Mouse (Mus musculus) cerebellum, postnatal 14 days (tissue): ENCODE measurements around the gene Plcg1.
A peak's percentile ranks its signal among the peaks of the same experiment; 100 is the strongest.

Experiments used
- DNase-seq, 2 experiments: peaks; one replicate each; pipeline ENCODE4 v3.0.0; 2021; ENCODE audit warnings: mixed read lengths in 2 of 2

The Plcg1 gene

DNA sequence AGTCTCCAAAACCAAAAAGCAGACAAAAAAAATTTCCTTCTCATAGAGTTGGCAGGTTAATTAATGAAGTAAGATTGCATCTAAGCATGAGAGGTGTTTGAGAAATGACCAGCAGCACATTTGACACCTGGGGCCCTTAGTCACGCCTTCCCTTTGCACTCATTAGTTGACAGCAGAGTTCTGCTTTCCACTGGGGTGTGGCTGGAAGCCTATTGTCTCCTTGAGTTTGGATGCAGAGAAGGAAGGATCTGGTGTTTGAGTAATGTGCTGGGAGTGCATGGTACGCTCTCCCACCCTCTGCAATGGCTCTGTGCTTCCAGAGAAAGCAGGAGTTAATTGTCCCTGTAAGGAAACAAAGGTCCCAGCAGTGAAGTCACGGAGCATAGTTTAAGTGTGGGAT lies 5.4 kb downstream of the Plcg1 start:
- no peak for DNase-seq

DNA sequence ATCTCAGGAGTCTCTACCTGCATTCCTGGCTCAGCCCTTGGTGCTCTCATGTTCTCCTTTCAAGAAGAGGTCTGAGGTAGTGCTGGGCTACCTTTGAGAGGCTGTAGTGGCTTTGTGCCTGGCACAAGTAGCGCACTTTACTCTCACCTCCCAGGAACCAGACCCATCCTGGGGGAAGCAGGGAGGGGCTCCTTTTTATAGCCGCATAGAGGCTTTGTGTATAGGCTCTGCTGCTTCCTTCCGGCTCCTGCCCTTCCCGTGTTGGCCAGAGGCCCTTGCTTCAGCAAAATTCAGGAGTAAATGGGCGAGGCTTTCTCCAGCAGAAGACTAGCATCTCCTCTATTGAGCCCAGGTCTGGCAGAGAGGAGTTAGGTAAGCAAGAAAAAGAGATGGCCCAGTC lies 7.3 kb downstream of the Plcg1 start:
- DNase-seq = no peak

DNA sequence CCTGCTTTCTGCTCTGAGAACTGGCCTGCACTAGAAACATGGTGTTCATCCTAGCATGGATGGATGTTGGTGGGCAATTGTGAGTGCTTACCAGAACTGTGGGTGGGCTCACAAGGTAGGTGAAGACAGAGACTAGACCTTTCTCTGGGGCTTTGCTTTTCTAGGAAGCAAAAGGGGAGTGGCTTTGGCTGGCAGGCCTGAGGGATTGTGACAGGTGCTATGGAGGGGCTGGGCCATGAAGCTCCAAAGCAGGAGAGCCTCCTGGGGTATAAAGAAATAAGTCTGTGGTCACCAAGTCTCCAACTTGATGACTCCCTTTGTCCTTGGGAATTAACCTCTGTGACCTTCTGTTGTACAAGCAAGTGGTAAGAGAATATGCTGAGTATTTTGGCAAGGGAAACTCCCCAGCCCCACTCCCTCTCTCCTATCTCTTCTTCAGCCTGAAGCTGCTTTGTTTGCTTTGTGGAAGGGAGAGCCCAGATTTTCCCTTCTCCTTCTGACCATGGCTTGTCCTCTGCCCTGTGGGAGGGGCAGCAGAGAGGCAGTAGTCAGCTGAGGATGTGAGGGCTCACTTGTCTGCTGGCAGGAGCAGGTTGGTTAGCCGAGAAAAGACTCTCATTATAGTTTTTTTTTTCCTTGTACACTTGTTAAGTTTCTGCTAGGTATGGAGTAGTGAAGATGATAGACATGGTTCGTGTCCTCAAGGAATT lies 8.7 kb downstream of the Plcg1 start:
- no peak for DNase-seq

DNA sequence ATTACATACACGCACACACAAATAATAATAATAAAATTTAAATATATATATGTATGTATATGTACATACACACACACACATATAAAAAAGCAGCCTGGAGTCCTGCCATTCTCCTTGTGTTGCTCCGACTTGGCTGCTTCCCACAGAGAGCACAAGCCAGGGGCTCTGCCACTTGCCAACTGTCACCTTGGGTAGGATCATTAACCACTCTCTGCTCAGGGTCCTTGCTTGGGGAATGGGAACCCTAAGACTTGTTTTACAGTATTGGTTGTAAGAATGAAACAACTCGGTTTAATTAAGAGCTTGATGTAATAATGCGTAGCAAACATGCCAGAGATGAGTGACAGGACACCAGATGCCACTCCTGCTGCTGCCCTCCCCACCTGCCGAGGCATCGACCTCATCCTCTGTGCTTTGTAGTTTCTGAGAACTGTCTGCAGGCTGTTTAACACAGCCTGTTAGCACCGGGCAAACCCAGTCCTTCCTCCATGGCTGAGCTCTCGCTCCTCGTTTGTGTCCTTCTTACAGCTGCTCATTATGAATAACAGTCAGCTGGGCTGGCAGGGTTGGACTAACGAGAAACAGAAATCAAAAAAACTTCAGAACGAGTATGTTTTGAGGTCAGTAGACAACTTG lies 9.5 kb downstream of the Plcg1 start:
- peak; percentile 34 to 42 for DNase-seq

DNA sequence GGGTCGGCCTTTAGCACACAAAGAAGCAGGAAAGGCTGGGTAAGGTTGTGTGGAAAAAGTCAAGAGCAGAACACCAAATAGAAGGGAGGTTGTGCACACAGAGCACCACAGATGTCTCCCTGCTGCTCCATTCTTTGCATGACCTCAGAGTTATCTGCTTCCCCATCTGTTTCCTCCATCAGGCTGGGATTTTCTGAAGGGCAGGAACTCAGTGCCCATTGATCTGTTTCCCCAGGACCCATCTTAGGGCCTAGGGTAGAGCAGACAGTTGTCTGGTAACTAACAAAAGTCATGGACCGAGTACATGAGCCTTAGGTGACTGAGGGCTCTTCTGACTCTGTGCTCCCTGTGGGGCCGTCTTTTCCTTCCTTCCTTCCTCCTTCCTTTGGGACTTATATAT lies 10.5 kb downstream of the Plcg1 start:
- DNase-seq = no peak

DNA sequence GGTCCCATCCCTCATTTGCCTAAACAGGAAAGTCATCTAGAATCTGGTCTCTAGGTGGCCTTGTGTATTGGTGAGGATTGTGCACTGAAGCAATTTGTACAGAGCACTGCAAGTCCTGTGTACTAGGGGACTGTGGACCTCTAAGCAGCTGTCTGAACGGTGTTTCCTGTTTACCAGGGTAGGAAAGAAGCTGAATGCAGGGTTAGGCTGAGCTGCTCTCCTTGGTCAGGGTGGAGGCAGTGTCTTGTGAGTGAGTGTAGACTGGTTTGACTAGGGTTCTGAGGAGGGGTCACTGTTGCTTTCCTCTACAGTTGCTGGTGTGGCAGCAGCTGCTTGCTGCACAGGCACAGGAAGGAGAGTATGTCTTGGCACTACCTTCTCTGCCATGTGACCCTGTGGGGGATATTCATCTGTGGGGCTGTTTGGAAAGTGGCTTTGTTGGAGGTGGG lies 11.1 kb downstream of the Plcg1 start:
- DNase-seq = no peak

DNA sequence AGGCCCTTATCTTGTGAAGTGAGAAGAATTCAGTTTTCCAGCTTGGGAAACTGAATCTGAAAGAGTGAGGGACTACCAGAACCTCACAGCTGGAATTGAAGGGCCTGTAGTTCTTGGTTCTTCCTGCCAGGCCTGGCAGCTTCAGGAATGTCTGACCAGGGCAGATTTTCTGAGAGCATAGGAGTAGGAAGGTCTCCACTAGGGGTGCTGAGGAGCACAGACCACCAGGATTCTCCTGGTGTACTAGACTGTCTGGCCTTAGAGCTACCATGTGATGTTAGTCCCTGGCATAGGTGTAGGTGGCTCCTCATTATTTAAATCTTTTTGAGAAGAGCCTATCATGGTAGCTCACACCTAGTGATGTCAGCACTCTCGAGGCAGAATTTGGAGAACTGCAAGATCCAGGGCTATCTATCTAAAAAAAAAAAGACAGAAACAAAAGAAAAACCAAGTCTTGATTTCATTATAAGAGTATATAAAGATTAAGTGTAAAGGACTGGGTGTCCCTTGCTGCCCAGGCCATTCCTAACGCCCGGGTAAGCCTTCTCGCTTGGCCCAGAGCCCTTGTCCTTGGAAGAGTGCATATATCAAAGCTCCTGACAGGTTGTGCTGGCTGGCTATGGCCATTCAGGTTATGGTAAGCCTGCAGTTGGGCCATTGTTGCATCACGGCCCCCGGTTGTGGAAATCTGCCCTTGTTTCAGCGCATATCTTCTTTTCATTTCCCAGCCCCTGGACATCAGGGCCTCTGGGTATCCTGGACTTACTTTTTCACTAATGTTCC lies 13.1 kb downstream of the Plcg1 start:
- peak; percentile 80 to 89 for DNase-seq

DNA sequence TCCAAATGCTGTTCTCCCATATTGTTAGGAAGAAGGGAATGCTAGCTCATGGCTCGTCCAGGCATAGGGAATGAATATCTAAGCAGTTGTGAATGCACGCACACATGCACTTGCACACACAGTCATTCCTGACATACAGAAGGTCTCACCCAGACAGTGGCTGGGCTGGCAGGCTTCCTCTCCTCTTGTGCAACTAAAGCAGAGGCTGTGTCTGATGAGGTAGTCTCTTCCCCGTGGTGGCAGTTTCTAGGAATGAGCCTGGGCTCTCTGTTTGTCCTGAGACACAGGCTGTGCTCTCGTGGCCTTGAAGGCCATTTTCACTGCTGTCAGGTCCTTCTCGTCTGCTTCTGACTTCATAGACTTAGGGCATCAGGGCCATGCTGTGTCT lies 13.7 kb downstream of the Plcg1 start:
- no peak for DNase-seq

DNA sequence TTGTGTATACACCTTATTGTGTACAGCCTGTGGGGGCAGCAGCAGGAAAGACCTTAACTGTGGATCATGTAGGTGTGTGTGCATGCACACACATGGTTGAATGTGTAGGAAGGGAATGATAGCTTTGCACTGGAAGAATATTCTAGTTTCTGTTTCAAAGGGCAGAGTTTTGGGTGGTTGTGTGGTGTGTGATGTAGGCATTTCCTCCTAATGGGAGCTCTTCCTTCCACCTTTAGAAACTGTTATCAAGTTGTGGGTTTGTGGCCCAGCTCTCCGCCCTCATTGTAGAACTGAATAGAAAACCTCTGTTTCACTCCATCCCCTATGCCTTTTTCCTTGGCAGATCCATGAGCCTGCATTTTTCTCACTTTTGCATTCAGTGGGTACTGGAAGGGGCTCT lies 14.4 kb downstream of the Plcg1 start:
- no peak for DNase-seq

DNA sequence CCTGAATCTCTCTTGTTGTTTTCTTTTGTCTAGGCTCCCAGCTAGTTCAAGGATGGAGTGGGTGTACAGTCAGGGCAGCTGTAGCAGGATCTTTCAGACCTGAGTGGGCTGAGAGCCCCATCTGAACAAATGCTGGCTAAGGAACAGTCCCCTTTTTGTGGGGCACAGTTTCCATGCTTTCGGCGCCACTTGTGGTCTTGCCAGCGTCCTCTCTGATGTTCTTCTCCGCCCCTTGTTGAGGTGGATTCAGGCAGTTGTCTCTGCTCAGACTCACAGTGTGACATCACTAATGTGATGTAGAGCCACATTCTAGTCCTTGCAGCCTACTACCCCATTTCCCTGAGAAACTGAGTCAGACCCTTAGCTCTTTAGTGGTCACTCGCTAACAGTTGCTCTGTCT lies 15.5 kb downstream of the Plcg1 start:
- no peak for DNase-seq

DNA sequence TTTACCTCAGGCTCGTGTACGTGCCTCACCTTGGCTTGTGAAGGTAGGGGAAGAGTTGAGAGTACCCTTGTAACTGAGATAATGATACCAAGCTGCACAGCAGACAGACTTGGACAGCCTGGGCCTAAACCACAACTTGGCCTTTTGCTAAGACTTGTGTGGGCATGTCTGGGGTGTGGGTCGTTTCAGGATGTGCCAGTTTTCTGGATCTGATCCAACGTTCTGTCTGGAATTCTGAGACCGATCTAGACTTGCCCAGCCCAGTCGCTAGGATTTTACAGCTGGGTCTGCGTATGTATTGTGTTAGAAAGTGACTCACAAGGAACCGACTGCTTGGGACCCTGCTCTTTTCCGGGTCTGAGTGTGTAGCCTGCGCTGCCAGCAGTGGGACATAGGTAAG lies 16.0 kb downstream of the Plcg1 start:
- DNase-seq = no peak

DNA sequence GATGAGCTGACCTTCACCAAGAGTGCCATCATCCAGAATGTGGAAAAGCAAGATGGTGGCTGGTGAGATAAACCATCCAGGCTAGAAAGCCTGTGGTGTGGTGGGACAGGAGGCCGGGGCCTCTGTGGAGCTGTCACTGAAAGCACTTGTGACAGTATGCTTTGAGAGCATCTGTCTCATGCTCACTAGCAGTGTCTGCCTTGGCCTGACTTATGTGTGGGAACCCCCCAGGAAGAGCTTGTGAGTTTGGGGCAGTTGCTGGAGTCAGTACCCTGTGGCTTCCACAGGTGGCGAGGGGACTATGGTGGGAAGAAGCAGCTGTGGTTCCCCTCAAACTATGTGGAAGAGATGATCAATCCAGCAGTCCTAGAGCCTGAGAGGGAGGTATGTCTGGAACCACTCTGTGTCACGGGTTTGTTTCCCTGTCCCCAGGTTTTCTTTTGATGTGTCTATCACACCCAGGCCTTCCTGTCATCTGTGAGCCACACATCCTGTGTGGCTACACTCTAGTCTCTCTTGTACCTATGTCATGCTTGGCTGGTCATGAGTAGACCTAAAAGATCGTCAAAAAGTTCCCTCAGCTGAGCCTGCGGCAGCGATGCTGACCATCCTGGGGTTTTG lies 25.6 kb downstream of the Plcg1 start:
- no peak for DNase-seq

DNA sequence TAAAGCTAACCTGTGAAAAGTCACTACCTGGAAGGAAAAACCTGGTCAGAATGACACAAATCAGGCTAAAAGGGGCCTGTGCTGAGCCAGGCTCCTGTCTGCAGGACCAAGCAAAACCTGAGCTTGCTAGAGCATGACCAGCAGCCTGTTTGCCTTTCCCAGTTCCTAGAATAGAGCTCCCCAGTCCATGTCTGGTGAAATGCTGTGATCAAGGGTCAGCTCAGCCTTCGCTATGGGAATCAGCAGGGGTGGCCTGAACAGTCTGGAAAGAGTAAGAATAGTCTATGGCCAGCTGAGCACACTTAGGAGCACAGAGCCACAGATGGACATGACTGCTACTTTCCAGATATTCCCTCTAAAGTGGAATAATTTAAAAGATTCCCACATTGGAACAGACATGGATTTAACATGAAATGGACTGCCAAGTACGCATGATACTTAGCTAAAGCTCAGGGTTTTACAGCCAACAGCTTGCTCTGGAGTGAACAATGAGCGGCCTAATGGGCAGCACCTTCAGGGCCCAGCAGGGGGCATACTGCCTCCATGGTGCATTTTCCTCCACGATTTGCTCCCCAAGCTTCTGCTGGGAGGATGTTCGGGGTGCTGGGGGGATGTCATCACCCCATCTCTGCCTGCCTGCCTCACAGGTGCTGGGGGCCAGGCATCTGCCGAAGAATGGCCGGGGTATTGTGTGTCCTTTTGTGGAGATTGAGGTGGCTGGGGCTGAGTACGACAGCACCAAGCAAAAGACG lies 29.5 kb downstream of the Plcg1 start:
- DNase-seq = peak; percentile 43 to 63

DNA sequence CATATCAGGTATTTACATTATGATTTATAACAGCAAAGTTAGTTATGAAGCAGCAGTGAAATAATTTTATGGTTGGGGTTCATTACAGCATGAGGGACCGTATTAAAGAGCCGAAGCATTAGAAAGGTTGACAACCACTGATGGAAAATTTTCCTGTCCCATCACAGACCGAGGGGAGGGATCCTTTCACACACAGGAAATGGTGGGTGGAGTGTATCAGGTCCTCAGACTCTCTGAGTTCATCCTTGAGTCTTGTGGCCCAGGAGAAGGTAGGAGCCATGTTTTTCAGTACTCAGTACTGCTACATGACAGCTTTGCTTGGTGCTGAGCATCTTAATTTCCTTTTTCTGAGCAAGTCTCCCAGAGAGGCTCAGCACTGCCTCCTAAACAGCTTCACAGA lies 32.7 kb downstream of the Plcg1 start:
- no peak for DNase-seq

DNA sequence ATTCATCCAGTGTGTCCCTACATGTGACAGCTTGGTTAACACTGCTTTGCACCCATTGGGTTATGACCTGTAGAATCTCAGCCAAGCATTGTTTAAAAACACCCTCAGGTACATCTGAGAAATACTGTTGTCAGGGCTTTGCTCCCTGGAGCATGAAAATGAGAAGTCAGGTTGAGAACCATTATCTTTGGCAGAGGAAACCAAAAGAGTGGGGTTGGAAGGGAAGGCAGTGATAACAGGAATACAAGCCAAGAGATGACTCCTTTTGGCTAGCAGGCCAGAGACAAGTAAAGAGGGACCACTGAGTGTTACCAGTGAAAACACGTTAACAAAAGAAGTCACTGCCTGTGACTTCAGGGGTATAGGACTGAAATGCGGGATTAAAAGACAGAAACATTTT lies 33.3 kb downstream of the Plcg1 start:
- no peak for DNase-seq

DNA sequence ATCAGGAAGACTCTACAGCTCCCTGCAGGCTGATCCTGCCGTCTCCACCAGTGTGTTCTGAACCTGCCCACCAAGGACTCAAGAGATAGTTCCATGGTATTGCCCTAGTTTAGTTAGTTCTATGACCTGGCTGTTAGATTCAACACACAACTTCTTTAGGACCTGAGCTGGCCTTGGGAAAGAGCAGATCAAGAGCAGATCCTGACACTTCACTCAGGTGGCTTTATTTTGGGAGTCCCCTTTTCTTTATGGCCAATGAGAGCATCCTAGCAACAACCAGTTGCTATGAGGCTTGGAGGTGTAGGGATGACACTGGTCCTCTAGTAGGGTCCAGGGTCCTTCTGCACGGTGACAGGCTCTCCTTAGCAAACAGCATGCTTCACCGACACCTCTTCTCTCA lies 34.0 kb downstream of the Plcg1 start:
- DNase-seq = no peak

DNA sequence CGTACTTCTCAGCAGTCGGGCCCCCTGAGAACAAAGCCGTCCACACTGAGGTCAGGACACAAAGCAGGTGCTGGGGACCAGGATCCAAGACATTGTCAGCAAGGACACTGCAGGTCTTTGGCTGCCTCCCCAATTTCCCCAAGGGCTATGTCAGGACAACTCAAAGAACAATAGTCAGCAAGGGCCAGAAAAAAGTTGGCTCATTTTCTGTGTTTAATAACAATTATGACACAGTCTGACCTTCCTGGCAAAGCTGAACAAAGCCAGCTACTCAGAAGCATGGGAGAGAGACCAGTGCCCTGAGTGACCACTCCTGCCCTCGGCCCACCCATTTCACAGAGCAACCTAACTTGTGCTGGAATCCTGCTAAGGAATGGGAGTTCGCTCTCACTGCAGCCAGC lies 35.3 kb downstream of the Plcg1 start:
- DNase-seq = peak; percentile 40 to 57

DNA sequence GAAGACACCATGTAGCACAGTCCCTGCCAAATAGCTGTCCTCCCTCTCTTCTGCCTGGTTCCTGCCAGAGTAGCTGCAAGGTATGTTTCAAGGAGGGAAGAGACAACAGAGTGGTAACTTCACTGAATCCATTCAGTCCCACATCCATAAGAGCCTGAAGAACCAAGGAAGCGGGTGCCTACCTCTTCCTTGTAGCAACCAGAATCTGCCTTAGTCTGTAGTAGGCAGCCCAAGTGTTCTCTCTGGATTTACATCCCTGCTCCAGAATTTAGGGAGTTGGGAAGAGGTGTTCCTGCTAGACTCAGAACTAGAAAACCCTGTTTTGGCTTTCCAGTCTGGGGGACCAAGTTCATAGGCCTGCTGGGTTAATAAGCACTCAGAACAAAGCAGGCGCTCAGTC lies 36.1 kb downstream of the Plcg1 start:
- DNase-seq = no peak

DNA sequence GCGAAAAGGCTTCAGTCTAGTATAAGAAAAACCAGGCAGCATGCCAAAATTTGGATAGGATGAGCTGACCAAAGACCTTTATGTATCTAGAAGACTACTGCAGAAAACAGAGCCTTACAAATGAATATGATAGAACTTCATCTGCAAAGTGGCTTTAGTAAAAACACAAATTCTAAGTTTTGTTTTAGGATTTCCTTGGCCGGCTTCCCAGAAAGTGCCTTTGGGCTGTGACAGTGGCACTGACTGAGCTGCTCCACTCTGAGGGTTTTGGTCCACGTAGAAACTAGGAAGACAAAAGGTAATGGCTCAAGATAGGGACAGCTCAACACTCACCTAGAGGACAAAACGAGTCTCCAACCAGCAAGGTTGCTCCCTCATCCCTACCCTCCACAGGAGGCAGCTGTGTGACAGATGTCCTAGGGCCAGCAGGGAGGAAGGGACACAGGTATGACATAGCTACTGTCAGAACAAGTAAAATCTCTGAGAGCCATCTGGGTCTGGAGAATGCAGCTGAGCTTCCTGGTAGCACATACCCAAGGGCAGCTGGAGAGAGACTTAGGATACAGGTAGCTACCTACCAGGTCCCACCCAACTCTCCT lies 37.1 kb downstream of the Plcg1 start:
- no peak for DNase-seq

DNA sequence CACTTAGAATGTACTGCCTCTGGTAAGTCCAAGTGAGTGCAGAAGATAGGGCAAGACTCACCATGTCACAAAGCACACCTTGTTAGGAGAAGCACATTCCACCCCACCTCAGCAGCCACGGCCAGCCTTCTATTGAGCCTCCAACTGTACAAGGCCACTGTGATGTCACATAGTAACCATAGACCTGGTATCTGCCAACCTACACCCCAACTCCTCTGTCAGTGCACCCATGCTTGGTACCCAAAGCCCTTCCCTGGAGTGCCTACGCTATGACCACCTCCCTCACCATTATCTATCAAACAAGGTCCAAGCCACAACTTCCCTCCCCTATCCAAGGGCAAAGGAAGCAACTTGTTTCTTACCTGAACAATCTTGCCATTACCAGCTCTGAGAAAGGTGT lies 37.9 kb downstream of the Plcg1 start:
- DNase-seq = no peak

DNA sequence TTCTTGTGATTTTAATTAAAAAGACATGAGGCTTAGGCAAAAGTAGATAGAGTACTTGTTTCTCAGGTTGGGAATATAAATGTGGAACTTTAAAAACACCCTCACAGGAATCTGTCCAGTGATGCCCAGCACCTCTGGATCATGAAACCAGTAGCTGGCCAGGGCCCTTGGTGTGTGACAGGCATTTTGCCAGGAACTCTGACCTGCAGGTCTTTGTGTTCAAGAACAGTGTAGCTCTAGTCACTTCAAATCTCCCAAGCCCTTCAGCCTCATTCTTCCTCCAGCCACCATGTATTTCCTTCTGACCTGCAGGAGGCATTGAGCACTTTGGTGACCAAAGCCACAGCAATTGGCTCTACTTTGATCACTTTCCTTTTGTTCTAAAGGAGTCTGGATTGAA lies 39.3 kb downstream of the Plcg1 start:
- DNase-seq = no peak

DNA sequence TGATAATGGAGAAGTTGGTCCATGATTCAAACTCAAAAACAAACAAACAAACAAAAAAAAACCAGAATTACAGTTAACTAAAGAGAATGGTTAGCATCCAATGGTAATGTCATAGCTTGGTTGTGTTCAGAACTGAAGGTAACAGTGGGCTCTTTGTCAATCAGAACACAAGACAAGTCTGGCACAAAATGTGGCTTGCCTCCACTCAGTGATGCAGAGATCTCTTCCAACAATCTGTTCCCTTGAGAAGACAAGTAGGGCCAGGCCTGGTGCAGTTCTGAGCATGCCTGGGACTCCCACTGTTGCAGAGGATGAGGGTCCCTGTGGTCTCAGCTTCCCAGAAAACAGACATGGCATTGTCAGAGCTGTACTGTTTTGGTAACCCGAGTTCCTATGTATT lies 39.8 kb downstream of the Plcg1 start:
- DNase-seq = no peak
